Comparison of ENCODE assay signal across 30 mouse cellular contexts in the genomic region with DNA sequence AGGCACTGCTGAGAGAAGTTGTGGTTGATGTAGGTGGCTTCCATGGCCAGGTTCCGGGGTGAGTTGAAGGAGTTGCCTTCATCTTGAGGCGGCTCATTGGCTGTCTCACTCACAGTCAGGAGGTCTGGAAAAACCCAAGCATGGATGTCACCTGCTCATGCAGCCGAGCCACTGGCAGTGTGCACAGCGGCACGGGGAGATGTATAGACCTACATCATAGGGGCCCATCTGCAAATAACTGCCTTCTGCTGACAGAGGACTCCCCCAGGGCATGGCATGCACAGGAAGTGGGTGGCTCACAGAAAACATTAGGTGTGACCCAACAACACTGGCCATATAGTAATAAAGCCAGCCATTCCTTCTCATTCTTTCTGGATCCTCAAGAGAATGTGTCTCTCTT.
"Had no signal": no experiment of that assay in that cellular context is flagged by ENCODE, and none has a peak within 500 bp of the region (broad histone marks: within the 10 kb centered on the region; RNA-seq: fewer than 3 reads in every experiment).

No protein-coding gene starts in this region.

- DNase-seq: left cerebral cortex, postnatal 4 days; liver, postnatal 0 days; lung, adult 18-20 months; lung, adult 2 months; lung, embryonic 14.5 days; lung, postnatal 10 days; lung, postnatal 14 days; lung, postnatal 36 days; lung, postnatal 4 days; midbrain, embryonic 14.5 days had no signal

- H3K4me2 ChIP-seq: limb, embryonic 12.5 days; limb, embryonic 13.5 days; limb, embryonic 15.5 days; liver, embryonic 11.5 days; liver, embryonic 12.5 days; liver, embryonic 15.5 days; lung, embryonic 14.5 days; lung, embryonic 15.5 days; midbrain, embryonic 12.5 days; midbrain, embryonic 13.5 days; midbrain, embryonic 15.5 days; neural tube, embryonic 12.5 days; neural tube, embryonic 13.5 days had no signal

- H3K27ac ChIP-seq: left cerebral cortex, adult 2 months; limb, embryonic 10.5 days; limb, embryonic 12.5 days; limb, embryonic 13.5 days; limb, embryonic 15.5 days; liver, embryonic 12.5 days; liver, embryonic 14.5 days; lung, embryonic 15.5 days; macrophage; midbrain, embryonic 12.5 days; midbrain, embryonic 13.5 days; midbrain, embryonic 15.5 days; neural tube, embryonic 12.5 days; neural tube, embryonic 13.5 days had no signal

- H3K27me3 ChIP-seq: limb, embryonic 12.5 days; limb, embryonic 13.5 days; limb, embryonic 15.5 days; lung, embryonic 15.5 days; megakaryocyte, embryonic 14.5 days; midbrain, embryonic 15.5 days; neural tube, embryonic 12.5 days; neural tube, embryonic 13.5 days had no signal

- H3K9me3 ChIP-seq: limb, embryonic 10.5 days; limb, embryonic 12.5 days; limb, embryonic 13.5 days; limb, embryonic 15.5 days; liver, embryonic 12.5 days; liver, embryonic 15.5 days; lung, embryonic 15.5 days; megakaryocyte, embryonic 14.5 days; midbrain, embryonic 12.5 days; midbrain, embryonic 13.5 days; midbrain, embryonic 15.5 days; neural tube, embryonic 12.5 days; neural tube, embryonic 13.5 days had no signal

- ATAC-seq: liver, embryonic 12.5 days; liver, postnatal 0 days; lung, postnatal 0 days; midbrain, embryonic 13.5 days; midbrain, embryonic 15.5 days; midbrain, embryonic 16.5 days had no signal

- H3K4me1 ChIP-seq: midbrain, embryonic 12.5 days; midbrain, embryonic 13.5 days; midbrain, embryonic 15.5 days; neural tube, embryonic 12.5 days had no signal

- H3K9ac ChIP-seq: limb, embryonic 12.5 days; limb, embryonic 13.5 days; limb, embryonic 15.5 days; liver, embryonic 12.5 days; liver, embryonic 14.5 days; liver, embryonic 15.5 days; liver, postnatal 0 days; lung, embryonic 14.5 days; lung, embryonic 15.5 days; midbrain, embryonic 12.5 days; midbrain, embryonic 13.5 days; midbrain, embryonic 15.5 days; neural tube, embryonic 12.5 days; neural tube, embryonic 13.5 days had no signal

- H3K4me3 ChIP-seq: left cerebral cortex, adult 2 months; limb, embryonic 10.5 days; limb, embryonic 12.5 days; limb, embryonic 13.5 days; limb, embryonic 15.5 days; liver, embryonic 12.5 days; liver, embryonic 15.5 days; lung, embryonic 15.5 days; megakaryocyte, embryonic 14.5 days; midbrain, embryonic 12.5 days; midbrain, embryonic 13.5 days; midbrain, embryonic 15.5 days; myocyte; neural tube, embryonic 12.5 days; neural tube, embryonic 13.5 days had no signal
